Comparison of ENCODE assay signal across 10 mouse cellular contexts in genomic region chr6:83034463-83035055, GRCm38 (mm10). TPM values are rescaled to one million over a fixed set of nuclear protein-coding genes. Genes with fewer than 3 reads are reported as not detected.
DNase-seq lines count a peak whose midpoint lies in the region; ATAC-seq and TF ChIP-seq lines count a peak whose summit lies in the region.
"Had no signal": no experiment of that assay in that cellular context is flagged by ENCODE, and none has a peak within 500 bp of the region (broad histone marks: within the 10 kb centered on the region; RNA-seq: fewer than 3 reads in every experiment).

No protein-coding gene starts in this region.

- H3K27me3 ChIP-seq in embryonic facial prominence, embryonic 15.5 days = peaks cover 23% of the 10 kb centered on the region
- H3K27me3 ChIP-seq in intestine, embryonic 15.5 days (replicated peaks) = peaks cover 8% of the 10 kb centered on the region
- peaks cover 44% of the 10 kb centered on the region for H3K27me3 ChIP-seq in neural tube, embryonic 12.5 days (replicated peaks)
- H3K27me3 ChIP-seq: Patski had no signal

- no peak for ATAC-seq in embryonic facial prominence, embryonic 15.5 days (ENCODE audit: insufficient number of reproducible peaks, low FRiP score, low TSS enrichment, low read depth)
- ATAC-seq in intestine, embryonic 15.5 days = no peak
- ATAC-seq in neural tube, embryonic 12.5 days (ENCODE audit: low FRiP score, low read depth) = no peak

- H3K4me1 ChIP-seq in embryonic facial prominence, embryonic 15.5 days = peaks cover 51% of the 10 kb centered on the region
- peaks cover 26% of the 10 kb centered on the region for H3K4me1 ChIP-seq in intestine, embryonic 15.5 days (replicated peaks)
- peaks cover 36% of the 10 kb centered on the region for H3K4me1 ChIP-seq in neural tube, embryonic 12.5 days

- no peaks in the 10 kb centered on the region for H3K9me3 ChIP-seq in embryonic facial prominence, embryonic 15.5 days (replicated peaks)
- H3K9me3 ChIP-seq in intestine, embryonic 15.5 days = no peaks in the 10 kb centered on the region
- H3K9me3 ChIP-seq in neural tube, embryonic 12.5 days = no peaks in the 10 kb centered on the region

- no peak for TF ChIP-seq CTCF in left cerebral cortex, adult 2 months (IDR thresholded peaks at IDR 0.05)

- WGBS in embryonic facial prominence, embryonic 15.5 days = 28% methylated on average over 5 of the region's 5 CpGs
- whole genome bisulfite sequencing in intestine, embryonic 15.5 days = 23% methylated on average over 5 of the region's 5 CpGs
- 20% methylated on average over 5 of the region's 5 CpGs for WGBS in neural tube, embryonic 12.5 days

- peak overlapping the region; percentile 81 for H3K4me2 ChIP-seq in embryonic facial prominence, embryonic 15.5 days (replicated peaks)
- H3K4me2 ChIP-seq in intestine, embryonic 15.5 days (replicated peaks) = peak overlapping the region; percentile 90
- peak overlapping the region; percentile 85 for H3K4me2 ChIP-seq in neural tube, embryonic 12.5 days (replicated peaks)

- H3K36me3 ChIP-seq in embryonic facial prominence, embryonic 15.5 days = no peaks in the 10 kb centered on the region
- 0 out of 2 replicates have a peak, but pooled peaks cover 3% of the 10 kb centered on the region for H3K36me3 ChIP-seq in intestine, embryonic 15.5 days
- no peaks in the 10 kb centered on the region for H3K36me3 ChIP-seq in neural tube, embryonic 12.5 days

- H3K9ac ChIP-seq in embryonic facial prominence, embryonic 15.5 days = 0 out of 2 replicates have a peak overlapping the region, but pooled peaks have one; percentile 27
- H3K9ac ChIP-seq in intestine, embryonic 15.5 days = peak overlapping the region; percentile 30; the same call in 1 of the 2 replicates
- H3K9ac ChIP-seq in neural tube, embryonic 12.5 days = 0 out of 2 replicates have a peak overlapping the region, but pooled peaks have one; percentile 33

- DNase-seq in left cerebral cortex, adult 2 months (ENCODE audit: extremely low spot score in 1 of 2, low spot score in 2 of 2) = no peak
- DNase-seq in left cerebral cortex, postnatal 36 days (ENCODE audit: low spot score in 2 of 2) = no peak
- no peak for DNase-seq in adipocyte (ENCODE audit: low spot score)
- no peak for DNase-seq in layer of hippocampus, adult 8-10 months (ENCODE audit: low spot score in 2 of 2)
- no peak for DNase-seq in left cerebral cortex, adult 18-20 months (ENCODE audit: low spot score in 2 of 2)
- DNase-seq: cerebellum, adult 2 months had no signal

- H3K4me3 ChIP-seq in left cerebral cortex, adult 2 months = peak overlapping the region; percentile 52
- H3K4me3 ChIP-seq in embryonic facial prominence, embryonic 15.5 days (replicated peaks) = peak overlapping the region; percentile 60
- peak overlapping the region; percentile 66 for H3K4me3 ChIP-seq in intestine, embryonic 15.5 days (replicated peaks)
- H3K4me3 ChIP-seq in neural tube, embryonic 12.5 days = peak overlapping the region; percentile 48

- no peak overlapping the region for H3K27ac ChIP-seq in left cerebral cortex, adult 2 months
- H3K27ac ChIP-seq in embryonic facial prominence, embryonic 15.5 days (replicated peaks) = peak overlapping the region; percentile 87; the same call in 1 of the 2 replicates
- peak overlapping the region; percentile 88; the same call in 1 of the 2 replicates for H3K27ac ChIP-seq in intestine, embryonic 15.5 days
- H3K27ac ChIP-seq in neural tube, embryonic 12.5 days = no peak overlapping the region; the same call in 1 of the 2 replicates

- intact Hi-C loops in left cerebral cortex, adult 2 months (cut with DNase I) = loop anchor here (5.0 kb wide), 1 partner anchor 37 kb away; no protein-coding TSS in a partner anchor
- intact Hi-C loops in left cerebral cortex, postnatal 36 days (cut with DNase I) = loop anchor here (2.0 kb wide), 1 partner anchor 18 kb away; no protein-coding TSS in a partner anchor

RNA-seq across cellular contexts. Expression of gene Loxl3, which starts 0.6 kb away (rescaled TPM):
- total RNA-seq in left cerebral cortex, adult 2 months (2021) = 1 to 10 TPM; 2.0 to 3.5 TPM
- total RNA-seq in left cerebral cortex, postnatal 36 days (2021) = 1 to 10 TPM; 2.7 to 4.9 TPM
- polyA plus RNA-seq in embryonic facial prominence, embryonic 15.5 days (2015; fragmentation: Nextera tagmentation; extraction: Ambion mirVana) = 19.2 and 25.4 TPM in 2 replicates
- polyA plus RNA-seq in intestine, embryonic 15.5 days (2015; fragmentation: Nextera tagmentation; extraction: Ambion mirVana) = 12.7 and 14.2 TPM in 2 replicates
- polyA plus RNA-seq in neural tube, embryonic 12.5 days (2016; fragmentation: Nextera tagmentation; extraction: Ambion mirVana) = 9.1 and 9.4 TPM in 2 replicates
- total RNA-seq in layer of hippocampus, adult 8-10 months (2022) = 1 to 10 TPM; 2.5 to 4.7 (median 3.2) TPM
- total RNA-seq in left cerebral cortex, adult 18-20 months (2021) = 1 to 10 TPM; 2.0 to 2.2 TPM

RNA-seq across cellular contexts. Expression of gene Dok1, which starts 1.3 kb away (rescaled TPM):
- total RNA-seq in left cerebral cortex, adult 2 months (2021) = 1 to 10 TPM; 1.4 to 2.1 TPM
- total RNA-seq in left cerebral cortex, postnatal 36 days (2021) = 1 to 10 TPM; 1.9 to 2.3 TPM
- polyA plus RNA-seq in embryonic facial prominence, embryonic 15.5 days (2015; fragmentation: Nextera tagmentation; extraction: Ambion mirVana) = 9.3 and 10.9 TPM in 2 replicates
- polyA plus RNA-seq in intestine, embryonic 15.5 days (2015; fragmentation: Nextera tagmentation; extraction: Ambion mirVana) = 9.7 and 9.8 TPM in 2 replicates
- polyA plus RNA-seq in neural tube, embryonic 12.5 days (2016; fragmentation: Nextera tagmentation; extraction: Ambion mirVana) = 5.8 and 6.5 TPM in 2 replicates
- 1 to 10 TPM; 3.3 to 7.4 (median 5.0) TPM for total RNA-seq in layer of hippocampus, adult 8-10 months (2022)
- 1 to 10 TPM; 1.8 to 2.7 TPM for total RNA-seq in left cerebral cortex, adult 18-20 months (2021)

RNA-seq across cellular contexts. Expression of gene Aup1, which starts 19.8 kb away (rescaled TPM):
- 100 to 1,000 TPM; 130 to 135 TPM for total RNA-seq in left cerebral cortex, adult 2 months (2021)
- 100 to 1,000 TPM; 112 to 131 TPM for total RNA-seq in left cerebral cortex, postnatal 36 days (2021)
- 198 and 201 TPM in 2 replicates for polyA plus RNA-seq in embryonic facial prominence, embryonic 15.5 days (2015; fragmentation: Nextera tagmentation; extraction: Ambion mirVana)
- 212 and 228 TPM in 2 replicates for polyA plus RNA-seq in intestine, embryonic 15.5 days (2015; fragmentation: Nextera tagmentation; extraction: Ambion mirVana)
- polyA plus RNA-seq in neural tube, embryonic 12.5 days (2016; fragmentation: Nextera tagmentation; extraction: Ambion mirVana) = 158 and 167 TPM in 2 replicates
- total RNA-seq in layer of hippocampus, adult 8-10 months (2022) = 100 to 1,000 TPM; 123 to 153 (median 136) TPM
- 100 to 1,000 TPM; 114 to 121 TPM for total RNA-seq in left cerebral cortex, adult 18-20 months (2021)

RNA-seq across cellular contexts. Expression of gene Htra2, which starts 20.5 kb away (rescaled TPM):
- 10 to 100 TPM; 42.2 to 47.0 TPM for total RNA-seq in left cerebral cortex, adult 2 months (2021)
- 10 to 100 TPM; 41.6 to 48.5 TPM for total RNA-seq in left cerebral cortex, postnatal 36 days (2021)
- 68.9 and 72.0 TPM in 2 replicates for polyA plus RNA-seq in embryonic facial prominence, embryonic 15.5 days (2015; fragmentation: Nextera tagmentation; extraction: Ambion mirVana)
- 72.2 and 86.5 TPM in 2 replicates for polyA plus RNA-seq in intestine, embryonic 15.5 days (2015; fragmentation: Nextera tagmentation; extraction: Ambion mirVana)
- 68.0 and 70.6 TPM in 2 replicates for polyA plus RNA-seq in neural tube, embryonic 12.5 days (2016; fragmentation: Nextera tagmentation; extraction: Ambion mirVana)
- 10 to 100 TPM; 50.0 to 60.6 (median 51.8) TPM for total RNA-seq in layer of hippocampus, adult 8-10 months (2022)
- 10 to 100 TPM; 37.7 to 46.2 TPM for total RNA-seq in left cerebral cortex, adult 18-20 months (2021)

RNA-seq across cellular contexts. Expression of gene Dqx1, which starts 23.1 kb away (rescaled TPM):
- total RNA-seq in left cerebral cortex, adult 2 months (2021) = under 1 TPM; 0.61 to 0.68 TPM
- total RNA-seq in left cerebral cortex, postnatal 36 days (2021) = under 1 TPM; 0.37 to 0.97 TPM
- polyA plus RNA-seq in embryonic facial prominence, embryonic 15.5 days (2015; fragmentation: Nextera tagmentation; extraction: Ambion mirVana) = 1.0 and 1.6 TPM in 2 replicates
- polyA plus RNA-seq in intestine, embryonic 15.5 days (2015; fragmentation: Nextera tagmentation; extraction: Ambion mirVana) = 14.0 and 14.9 TPM in 2 replicates
- 1.8 and 2.1 TPM in 2 replicates for polyA plus RNA-seq in neural tube, embryonic 12.5 days (2016; fragmentation: Nextera tagmentation; extraction: Ambion mirVana)
- 1 to 10 TPM in 3 of 4 experiments, under 1 TPM in 1; 0.41 to 2.1 (median 1.5) TPM for total RNA-seq in layer of hippocampus, adult 8-10 months (2022)
- total RNA-seq in left cerebral cortex, adult 18-20 months (2021) = under 1 TPM; 0.56 to 0.93 TPM

Comparison
In these comparisons a context has a peak if more than half of its experiments do, and no peak if none do; other contexts are left out.
1. H3K27ac ChIP-seq: peak in embryonic facial prominence, embryonic 15.5 days (single experiment) and intestine, embryonic 15.5 days (single experiment); none in left cerebral cortex, adult 2 months (single experiment) and neural tube, embryonic 12.5 days (single experiment).
2. Peak in every context shown above with its lines, with median percentiles within 50 percentile points of each other: H3K4me3 ChIP-seq, H3K4me2 ChIP-seq and H3K9ac ChIP-seq.